Mouse (Mus musculus): ENCODE measurements at regions not wholly inside any gene's neighbourhood (a gene's known extent, or its start where the extent isn't known, plus 50 kb on each side); places are given as distances from the start of the nearest gene placed in this dataset.
A peak's percentile ranks its signal among the peaks of the same experiment; 100 is the strongest.

GRCm38 (mm10) chr17:51397973-51398372, 218.8 kb upstream of the Tbc1d5 start:
- no peak for DNase-seq (ENCODE audit: low spot score in 2 of 2)

GRCm38 (mm10) chr17:51393771-51394221, 214.6 kb upstream of the Tbc1d5 start:
- DNase-seq (ENCODE audit: low spot score in 2 of 2), result no peak

GRCm38 (mm10) chr17:51391871-51392270, 212.7 kb upstream of the Tbc1d5 start:
- DNase-seq (ENCODE audit: low spot score in 2 of 2), result no peak

- DNase-seq (ENCODE audit: low spot score in 2 of 2), result no peak
These were observed 203.4 kb upstream of the Tbc1d5 start for GRCm38 (mm10) chr17:51382552-51382951.

GRCm38 (mm10) chr17:51371937-51372479, 192.9 kb upstream of the Tbc1d5 start:
- no peak for DNase-seq (ENCODE audit: low spot score in 2 of 2)

GRCm38 (mm10) chr17:51370990-51371389, 191.8 kb upstream of the Tbc1d5 start:
- DNase-seq (ENCODE audit: low spot score in 2 of 2), result no peak

- DNase-seq (ENCODE audit: low spot score in 2 of 2), result no peak
These were observed 190.9 kb upstream of the Tbc1d5 start for GRCm38 (mm10) chr17:51370085-51370484.

GRCm38 (mm10) chr17:51362801-51363200, 183.6 kb upstream of the Tbc1d5 start:
- DNase-seq (ENCODE audit: low spot score in 2 of 2), result no peak

GRCm38 (mm10) chr17:51362271-51362670, 183.1 kb upstream of the Tbc1d5 start:
- no peak for DNase-seq (ENCODE audit: low spot score in 2 of 2)

GRCm38 (mm10) chr17:51358362-51358739, 179.2 kb upstream of the Tbc1d5 start:
- DNase-seq (ENCODE audit: low spot score in 2 of 2), result no peak

GRCm38 (mm10) chr17:51357690-51358361, 178.7 kb upstream of the Tbc1d5 start:
- DNase-seq (ENCODE audit: low spot score in 2 of 2), result no peak

- no peak for DNase-seq (ENCODE audit: low spot score in 2 of 2)
These were observed 177.3 kb upstream of the Tbc1d5 start for GRCm38 (mm10) chr17:51356447-51356846.

- DNase-seq (ENCODE audit: low spot score in 2 of 2), result no peak
These were observed 142.7 kb upstream of the Tbc1d5 start for GRCm38 (mm10) chr17:51321868-51322267.

- no peak for DNase-seq (ENCODE audit: low spot score in 2 of 2)
These were observed 141.9 kb upstream of the Tbc1d5 start for GRCm38 (mm10) chr17:51321025-51321424.

- no peak for DNase-seq (ENCODE audit: low spot score in 2 of 2)
These were observed 125.8 kb upstream of the Tbc1d5 start for GRCm38 (mm10) chr17:51304964-51305363.

GRCm38 (mm10) chr17:51290741-51291140, 111.6 kb upstream of the Tbc1d5 start:
- DNase-seq (ENCODE audit: low spot score in 2 of 2), result no peak

- DNase-seq (ENCODE audit: low spot score in 2 of 2), result peak; percentile 22 to 67
These were observed 109.6 kb upstream of the Tbc1d5 start for GRCm38 (mm10) chr17:51288751-51289150.

- no peak for DNase-seq (ENCODE audit: low spot score in 2 of 2)
These were observed 108.7 kb upstream of the Tbc1d5 start for GRCm38 (mm10) chr17:51287878-51288277.

GRCm38 (mm10) chr17:51285362-51285761, 106.2 kb upstream of the Tbc1d5 start:
- no peak for DNase-seq (ENCODE audit: low spot score in 2 of 2)

- DNase-seq (ENCODE audit: low spot score in 2 of 2), result no peak
These were observed 99.6 kb upstream of the Tbc1d5 start for GRCm38 (mm10) chr17:51278771-51279170.

GRCm38 (mm10) chr17:51278094-51278493, 98.9 kb upstream of the Tbc1d5 start:
- DNase-seq (ENCODE audit: low spot score in 2 of 2), result no peak

- DNase-seq (ENCODE audit: low spot score in 2 of 2), result no peak
These were observed 98.0 kb upstream of the Tbc1d5 start for GRCm38 (mm10) chr17:51277161-51277560.

GRCm38 (mm10) chr17:51272025-51272424, 92.9 kb upstream of the Tbc1d5 start:
- no peak for DNase-seq (ENCODE audit: low spot score in 2 of 2)

- DNase-seq (ENCODE audit: low spot score in 2 of 2), result no peak
These were observed 83.8 kb upstream of the Tbc1d5 start for GRCm38 (mm10) chr17:51262946-51263345.
